Mouse (Mus musculus) mesoderm, embryonic 11.5 days (tissue): ENCODE data around the gene Acvrl1.
A peak's percentile ranks its signal among the peaks of the same experiment; 100 is the strongest.

ENCODE experiments used
- DNase-seq: peaks from one replicate; pipeline ENCODE4 v3.0.0-alpha.2; 2012; ENCODE audit warnings: low read depth, low spot score

Gene Acvrl1

GRCm38 (mm10) chr15:101169910-101170309, 41.6 kb downstream of the Acvrl1 start:
- DNase-seq: no peak

GRCm38 (mm10) chr15:101170413-101170980, 42.2 kb downstream of the Acvrl1 start:
- DNase-seq: no peak

GRCm38 (mm10) chr15:101171272-101171671, 43.0 kb downstream of the Acvrl1 start:
- DNase-seq: no peak

DNA sequence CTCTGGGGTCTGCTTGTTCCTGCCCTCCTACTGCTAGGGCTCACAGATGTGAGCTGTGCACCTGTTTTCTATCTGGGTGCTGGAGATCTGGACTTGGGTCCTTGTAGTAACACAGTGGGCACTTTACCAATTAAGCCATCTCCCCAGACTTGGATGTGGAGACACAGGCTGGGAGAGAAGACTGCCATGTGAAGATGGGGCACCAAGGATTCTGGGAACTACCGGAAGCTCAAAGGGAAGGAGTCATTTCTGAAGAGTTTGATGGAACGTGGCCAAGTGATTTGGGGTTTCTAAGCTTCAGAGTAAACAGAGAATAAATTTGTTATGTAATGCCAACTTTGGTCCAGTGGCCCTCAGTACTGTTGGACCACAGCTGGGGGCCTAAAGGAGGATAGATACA, 43.7 kb downstream of the Acvrl1 start:
- no peak for DNase-seq

DNA sequence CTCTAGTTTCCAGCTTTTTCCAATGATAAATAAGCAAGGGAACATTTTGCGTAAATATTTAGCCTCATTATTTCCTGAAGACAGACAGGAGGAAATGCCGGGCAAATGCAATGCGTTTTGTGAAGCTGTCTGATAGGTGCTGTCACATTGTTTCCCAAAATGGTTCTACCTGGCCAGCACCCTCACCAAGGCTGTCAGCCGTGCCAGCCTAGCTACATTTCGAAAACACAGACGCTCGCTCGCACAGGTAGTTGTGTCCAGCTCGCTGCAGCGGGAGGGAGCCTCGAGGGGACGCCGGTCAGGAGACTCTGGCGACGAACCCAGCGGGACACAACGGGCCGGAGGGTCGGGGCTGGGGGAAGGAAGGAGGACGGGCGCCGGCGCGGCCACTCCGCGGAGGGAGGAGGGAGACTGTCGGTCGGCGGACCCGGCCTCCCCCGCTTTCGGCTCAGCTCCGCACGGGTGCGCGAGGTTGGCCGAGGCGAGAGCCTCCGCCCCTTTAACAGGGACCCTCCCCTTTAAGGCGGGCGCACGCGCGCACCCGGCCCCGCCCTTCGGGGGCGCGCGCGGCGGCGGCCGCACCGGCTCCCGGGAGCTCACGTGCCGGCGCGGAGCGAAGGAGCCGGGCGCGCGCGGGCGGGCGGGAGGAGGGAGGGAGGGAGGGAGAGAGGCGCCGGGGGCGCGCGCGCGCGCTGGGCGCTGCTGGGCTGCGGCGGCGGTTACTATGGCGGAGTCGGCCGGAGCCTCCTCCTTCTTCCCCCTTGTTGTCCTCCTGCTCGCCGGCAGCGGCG, 45.3 kb downstream of the Acvrl1 start, which contains the start of gene Acvr1b:
Acvr1b (plus strand) TSS at position 647 of the 791 bp plus-strand sequence.
- DNase-seq: peak; percentile 93

- no peak for DNase-seq
These were observed 46.2 kb downstream of the Acvrl1 start for GRCm38 (mm10) chr15:101174294-101175130.

GRCm38 (mm10) chr15:101175131-101175460, 46.8 kb downstream of the Acvrl1 start:
- no peak for DNase-seq

DNA sequence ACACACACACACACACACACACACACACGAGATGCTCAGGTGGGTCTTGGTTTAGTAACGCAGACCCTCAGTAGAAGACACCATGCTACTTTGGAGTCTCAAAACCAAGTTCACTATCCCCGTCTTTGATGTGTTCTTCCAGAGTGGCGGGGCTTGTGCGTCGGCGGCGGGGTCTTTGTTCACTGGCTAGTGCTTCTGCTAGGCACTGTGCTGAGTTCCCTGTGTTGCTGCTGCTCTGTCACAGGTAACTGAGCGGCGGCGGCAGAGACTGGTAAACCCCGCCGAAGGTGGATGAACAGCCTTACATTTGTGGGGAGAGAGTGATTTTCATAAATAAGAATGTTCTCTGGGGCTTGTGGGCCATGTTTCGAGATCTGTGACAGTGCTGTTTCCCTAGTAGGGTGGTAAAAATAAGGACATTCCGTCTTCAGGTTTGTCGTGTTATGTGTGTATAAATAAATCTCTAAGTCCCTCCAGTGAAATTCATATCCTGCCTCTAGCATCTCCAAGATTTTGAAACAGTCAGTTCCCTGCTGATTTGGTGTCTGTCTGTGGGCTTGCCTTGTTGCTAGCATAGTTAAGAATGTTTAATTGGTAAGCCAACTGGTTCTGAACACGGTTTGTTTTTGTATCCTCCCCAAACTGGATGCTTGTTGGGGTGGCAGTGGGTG, 47.4 kb downstream of the Acvrl1 start:
- no peak for DNase-seq

- DNase-seq: no peak
These were observed 48.0 kb downstream of the Acvrl1 start for GRCm38 (mm10) chr15:101176284-101176680.

GRCm38 (mm10) chr15:101176795-101177691, 48.7 kb downstream of the Acvrl1 start:
- DNase-seq: no peak

DNA sequence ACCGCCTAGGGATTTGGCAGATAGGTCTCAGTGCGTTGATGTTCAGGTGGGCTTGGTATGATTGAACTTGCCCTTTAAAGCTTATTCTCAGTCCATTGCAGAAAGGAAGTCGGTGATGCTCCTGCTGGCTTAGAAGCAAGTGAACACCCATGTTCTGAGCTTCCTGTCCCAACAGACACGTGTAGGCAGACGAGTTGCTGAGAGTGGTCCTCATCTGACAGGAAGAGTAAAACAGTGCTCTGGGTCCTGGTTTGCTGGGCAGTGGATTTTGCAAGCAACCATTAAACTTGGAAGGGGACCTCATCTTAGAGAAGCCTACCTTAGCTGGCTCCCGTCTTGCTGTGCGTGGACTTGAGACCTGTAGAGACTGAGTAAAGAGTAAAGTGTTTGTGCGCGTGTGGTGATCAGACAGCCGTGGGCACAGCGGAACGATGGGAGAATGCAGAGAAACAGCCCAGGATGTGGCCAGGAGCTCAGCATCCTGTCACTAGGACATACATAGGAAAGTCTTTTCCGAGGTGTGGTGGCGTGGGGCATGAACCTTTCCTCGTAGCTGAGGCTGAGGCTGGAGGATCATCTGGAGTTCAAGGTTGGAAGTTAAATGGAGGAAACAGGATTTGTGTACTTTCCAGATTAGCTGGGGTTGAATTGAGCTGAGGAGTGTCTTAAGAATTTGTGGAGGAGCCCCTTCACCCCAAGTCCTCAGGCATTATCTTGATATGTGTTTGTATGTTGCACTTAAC, 52.2 kb downstream of the Acvrl1 start:
- DNase-seq: no peak

- no peak for DNase-seq
These were observed 52.8 kb downstream of the Acvrl1 start for GRCm38 (mm10) chr15:101181106-101181466.

DNA sequence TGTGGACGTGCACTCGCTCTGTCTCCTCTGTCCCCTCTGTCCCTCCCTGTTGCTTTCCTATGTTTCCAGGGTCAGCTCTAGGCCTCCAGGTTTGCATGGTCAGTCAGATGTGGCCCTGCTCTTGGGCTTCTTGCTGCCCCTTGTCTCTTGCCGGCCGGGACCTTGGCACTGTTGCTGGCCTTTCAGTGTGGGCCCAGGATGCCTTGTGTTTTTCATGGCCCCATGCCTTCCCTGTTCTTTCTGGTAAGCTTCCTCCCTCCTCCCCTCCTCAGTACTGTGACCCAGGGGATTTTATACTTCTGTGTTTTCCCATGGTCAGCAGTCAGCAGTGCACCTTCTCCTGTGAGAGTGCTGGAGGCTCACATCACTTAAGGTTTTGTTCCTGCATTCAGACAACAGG, 53.2 kb downstream of the Acvrl1 start:
- no peak for DNase-seq

DNA sequence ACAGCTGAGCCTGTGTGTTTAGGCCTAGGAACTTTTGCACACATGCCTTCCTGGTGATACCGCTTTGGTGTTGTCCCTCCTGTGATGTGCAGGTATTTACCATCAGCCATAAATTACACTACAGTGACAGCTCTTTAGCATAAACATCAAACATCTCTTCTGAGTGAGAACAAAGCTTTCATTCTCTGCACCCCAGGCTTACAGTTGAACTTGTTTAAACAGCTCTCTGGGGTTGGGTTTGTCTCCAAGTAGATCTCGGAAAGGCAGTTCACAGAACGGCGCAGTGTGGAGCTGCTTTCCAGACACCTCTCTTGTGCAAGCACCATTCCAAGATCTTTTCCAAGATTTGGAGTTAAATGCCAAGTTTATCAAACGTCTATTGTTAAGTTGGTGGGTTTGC, 54.4 kb downstream of the Acvrl1 start:
- DNase-seq: peak; percentile 61

DNA sequence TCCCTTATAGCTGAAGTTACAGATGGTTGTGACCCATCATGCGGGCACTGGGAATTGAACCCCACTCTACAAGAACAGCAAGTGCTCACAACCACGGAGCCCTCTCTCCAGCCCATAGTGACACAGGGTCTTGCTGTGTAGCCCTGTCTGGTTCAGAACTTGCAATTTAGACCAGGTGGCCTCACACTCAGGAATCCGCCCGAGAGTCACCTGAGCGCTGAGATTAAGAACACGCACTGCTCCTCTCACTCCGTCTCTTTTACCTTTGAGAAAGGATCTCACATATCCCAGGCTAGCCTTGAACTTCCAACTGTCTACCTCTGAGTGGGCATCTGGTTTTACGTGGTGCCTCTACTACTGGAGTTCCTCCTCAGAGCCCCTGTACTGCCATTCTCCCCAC, 56.0 kb downstream of the Acvrl1 start:
- DNase-seq: no peak

GRCm38 (mm10) chr15:101185549-101185948, 57.2 kb downstream of the Acvrl1 start:
- no peak for DNase-seq

GRCm38 (mm10) chr15:101187907-101188306, 59.6 kb downstream of the Acvrl1 start:
- no peak for DNase-seq

DNA sequence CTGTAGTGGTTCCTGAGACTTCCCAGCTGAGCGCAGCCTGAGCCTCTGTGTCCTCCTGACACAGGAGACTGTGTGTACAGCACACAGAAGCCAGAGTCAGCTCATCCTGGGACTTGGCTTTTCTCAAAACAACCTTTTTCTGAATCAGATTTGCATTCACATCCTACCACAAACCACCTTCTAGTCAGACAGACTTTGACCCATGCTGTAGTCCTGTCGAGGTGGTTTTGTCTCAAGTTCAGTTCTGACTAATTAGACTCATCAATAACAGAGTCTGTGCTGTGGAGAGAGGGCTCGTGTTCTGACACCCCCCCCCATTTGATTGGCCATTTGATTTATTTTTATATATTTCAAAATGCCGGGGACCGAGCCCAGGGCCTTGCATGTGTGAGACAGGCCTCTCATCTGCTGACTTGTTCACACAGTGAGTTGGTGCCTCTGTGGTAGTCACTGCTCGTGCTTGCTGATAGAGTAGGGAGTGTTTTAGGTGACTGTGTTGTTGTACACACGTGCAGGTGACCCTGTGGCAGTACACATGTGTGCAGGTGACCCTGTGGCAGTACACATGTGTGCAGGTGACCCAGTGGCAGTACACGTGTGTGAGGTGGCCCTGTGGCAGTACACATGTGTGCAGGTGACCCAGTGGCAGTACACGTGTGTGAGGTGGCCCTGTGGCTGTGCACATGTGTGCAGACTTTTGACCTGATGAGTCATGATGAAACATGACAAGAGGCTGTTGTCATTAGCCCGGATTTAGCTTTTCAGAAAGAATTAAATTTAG, 61.8 kb downstream of the Acvrl1 start:
- no peak for DNase-seq

DNA sequence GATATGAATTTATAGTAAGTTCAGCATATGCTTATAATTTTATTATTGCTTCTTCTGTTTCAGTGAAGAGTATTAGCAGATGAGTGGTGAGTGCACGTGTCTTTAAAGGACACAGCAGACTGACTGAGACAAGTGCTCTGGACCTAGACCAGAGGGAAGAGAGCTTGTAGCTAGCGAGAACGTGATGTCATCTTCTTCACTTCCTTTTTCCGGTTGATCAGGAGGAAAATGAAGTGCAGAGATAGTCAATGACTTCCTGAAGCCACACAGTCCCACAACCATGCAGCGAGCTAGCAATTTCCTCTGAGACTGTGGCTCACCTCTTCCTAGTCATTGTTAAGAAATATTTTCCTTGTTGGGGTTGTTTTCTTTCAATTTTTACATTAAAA, 62.4 kb downstream of the Acvrl1 start:
- no peak for DNase-seq
